15 mouse cellular contexts compared by ENCODE assay signal in the genomic region with DNA sequence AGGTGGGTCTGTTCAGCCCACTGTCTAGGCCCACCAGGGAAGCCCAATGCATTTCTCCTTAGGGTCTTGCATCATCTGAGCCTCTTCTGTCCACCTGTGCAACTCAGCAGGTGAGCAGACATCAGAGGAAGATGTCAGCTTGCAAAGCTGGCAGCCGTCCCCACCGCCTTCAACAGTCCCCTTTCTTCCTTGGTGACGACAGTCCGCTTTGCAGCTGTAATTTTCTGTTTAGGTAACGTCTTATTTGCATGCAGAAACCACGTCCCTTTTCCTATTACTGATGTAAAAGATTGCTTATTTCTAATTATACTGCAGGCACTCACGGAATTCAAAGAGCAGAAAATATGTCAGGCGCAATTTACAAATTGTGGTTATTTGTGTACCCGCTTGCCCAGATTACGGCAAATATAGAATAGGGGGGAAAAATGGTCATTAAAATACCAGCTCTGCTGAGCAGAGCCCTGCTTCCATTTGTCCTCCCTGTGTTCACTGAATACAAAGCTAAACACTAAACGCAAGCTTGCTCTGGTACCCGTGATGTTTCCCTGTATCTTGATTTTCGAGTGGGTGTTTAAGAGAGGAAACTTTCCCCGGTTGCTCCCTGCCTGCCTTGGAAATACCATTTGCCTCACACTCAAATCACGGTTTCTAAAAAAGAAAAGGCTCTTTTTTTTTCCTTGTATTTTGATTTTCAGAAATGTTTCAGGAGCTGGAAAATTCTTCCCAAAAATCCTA.
DNase-seq lines count a peak whose midpoint lies in the region; ATAC-seq lines count a peak whose summit lies in the region.
"Had no signal": no experiment of that assay in that cellular context is flagged by ENCODE, and none has a peak within 500 bp of the region (broad histone marks: within the 10 kb centered on the region; RNA-seq: fewer than 3 reads in every experiment).

No protein-coding gene starts in this region.

- 72% methylated on average over 15 of the region's 15 CpGs for WGBS in midbrain, embryonic 13.5 days
- 88% methylated on average over 15 of the region's 15 CpGs for WGBS in midbrain, embryonic 11.5 days
- 67% methylated on average over 15 of the region's 15 CpGs for WGBS in hindbrain, embryonic 14.5 days
- WGBS in midbrain, embryonic 15.5 days, result 60% methylated on average over 15 of the region's 15 CpGs

- no peak for DNase-seq in midbrain, embryonic 11.5 days (ENCODE audit: low spot score, missing footprints)
- no peak for DNase-seq in hindbrain, embryonic 14.5 days (ENCODE audit: low spot score)
- DNase-seq in right cerebral cortex, postnatal 4 days, result peak; percentile 46
- no peak for DNase-seq in kidney, adult 8-10 months
- no peak for DNase-seq in urinary bladder, postnatal 36 days (ENCODE audit: low spot score in 2 of 2)
- DNase-seq: adrenal gland, postnatal 25 days; heart, postnatal 4 days; kidney, adult 2 months; kidney, postnatal 4 days; lung, embryonic 14.5 days; retina, postnatal 1 day had no signal

- H3K4me2 ChIP-seq in midbrain, embryonic 13.5 days (replicated peaks), result no peak overlapping the region
- no peak overlapping the region for H3K4me2 ChIP-seq in midbrain, embryonic 11.5 days
- H3K4me2 ChIP-seq in hindbrain, embryonic 14.5 days (replicated peaks), result no peak overlapping the region
- H3K4me2 ChIP-seq in midbrain, embryonic 15.5 days, result no peak overlapping the region
- H3K4me2 ChIP-seq: heart, embryonic 11.5 days; lung, embryonic 14.5 days had no signal

- no peak overlapping the region for H3K4me3 ChIP-seq in midbrain, embryonic 13.5 days (replicated peaks)
- H3K4me3 ChIP-seq in midbrain, embryonic 11.5 days (ENCODE audit: low read depth, low read length), result no peak overlapping the region
- H3K4me3 ChIP-seq in hindbrain, embryonic 14.5 days (replicated peaks; ENCODE audit: low read length), result no peak overlapping the region
- no peak overlapping the region for H3K4me3 ChIP-seq in midbrain, embryonic 15.5 days

- ATAC-seq in midbrain, embryonic 13.5 days, result no peak
- no peak for ATAC-seq in midbrain, embryonic 11.5 days (ENCODE audit: low FRiP score)
- ATAC-seq in hindbrain, embryonic 14.5 days (ENCODE audit: low FRiP score), result no peak
- peak; percentile 30 for ATAC-seq in midbrain, embryonic 15.5 days (replicated peaks)
- ATAC-seq: CD4-positive, CD25-positive, alpha-beta regulatory T cell, adult 4 months had no signal

- H3K9me3 ChIP-seq in midbrain, embryonic 13.5 days, result no peaks in the 10 kb centered on the region
- H3K9me3 ChIP-seq in midbrain, embryonic 11.5 days (ENCODE audit: control insufficient read depth, low read length), result no peaks in the 10 kb centered on the region
- no peaks in the 10 kb centered on the region for H3K9me3 ChIP-seq in hindbrain, embryonic 14.5 days (ENCODE audit: control insufficient read depth, low read length)
- H3K9me3 ChIP-seq in midbrain, embryonic 15.5 days, result no peaks in the 10 kb centered on the region

- H3K9ac ChIP-seq in midbrain, embryonic 13.5 days (replicated peaks), result no peak overlapping the region
- no peak overlapping the region for H3K9ac ChIP-seq in midbrain, embryonic 11.5 days (ENCODE audit: low read length)
- H3K9ac ChIP-seq in hindbrain, embryonic 14.5 days, result no peak overlapping the region
- no peak overlapping the region for H3K9ac ChIP-seq in midbrain, embryonic 15.5 days
- H3K9ac ChIP-seq: lung, embryonic 14.5 days had no signal

- peak overlapping the region; percentile 31 for H3K27ac ChIP-seq in midbrain, embryonic 13.5 days
- no peak overlapping the region for H3K27ac ChIP-seq in midbrain, embryonic 11.5 days (ENCODE audit: low read depth, low read length)
- H3K27ac ChIP-seq in hindbrain, embryonic 14.5 days, result peak overlapping the region; percentile 79
- peak overlapping the region; percentile 61 for H3K27ac ChIP-seq in midbrain, embryonic 15.5 days

- no peaks in the 10 kb centered on the region for H3K36me3 ChIP-seq in midbrain, embryonic 13.5 days
- H3K36me3 ChIP-seq in midbrain, embryonic 11.5 days (ENCODE audit: control insufficient read depth, insufficient read depth, low read length), result no peaks in the 10 kb centered on the region
- no peaks in the 10 kb centered on the region for H3K36me3 ChIP-seq in hindbrain, embryonic 14.5 days (replicated peaks; ENCODE audit: control insufficient read depth, insufficient read depth)
- no peaks in the 10 kb centered on the region for H3K36me3 ChIP-seq in midbrain, embryonic 15.5 days (replicated peaks)

- 0 out of 2 replicates have a peak, but pooled peaks cover 4% of the 10 kb centered on the region for H3K27me3 ChIP-seq in midbrain, embryonic 13.5 days
- no peaks in the 10 kb centered on the region for H3K27me3 ChIP-seq in midbrain, embryonic 11.5 days (ENCODE audit: control insufficient read depth, insufficient read depth, low read length)
- H3K27me3 ChIP-seq in hindbrain, embryonic 14.5 days (ENCODE audit: control insufficient read depth, insufficient read depth, low read length), result no peaks in the 10 kb centered on the region
- H3K27me3 ChIP-seq in midbrain, embryonic 15.5 days (replicated peaks), result no peaks in the 10 kb centered on the region

- peaks cover 9% of the 10 kb centered on the region for H3K4me1 ChIP-seq in midbrain, embryonic 13.5 days (replicated peaks)
- no peaks in the 10 kb centered on the region for H3K4me1 ChIP-seq in midbrain, embryonic 11.5 days (ENCODE audit: control insufficient read depth, insufficient read depth, low read length)
- H3K4me1 ChIP-seq in hindbrain, embryonic 14.5 days (replicated peaks; ENCODE audit: control insufficient read depth, insufficient read depth, low read length), result no peaks in the 10 kb centered on the region
- peaks cover 10% of the 10 kb centered on the region for H3K4me1 ChIP-seq in midbrain, embryonic 15.5 days
